Mouse (Mus musculus): Measurements from ENCODE around the gene St8sia2.
"Not testable (repeated sequence)": the region's sequence is repeated elsewhere in the genome, so short reads cannot be mapped to it uniquely, and the experiment has no call there.

The St8sia2 gene

GRCm38 (mm10) chr7:73989366-73989765 lies 24.1 kb downstream of the St8sia2 start:
- no peak for DNase-seq (ENCODE audit: low read depth, low spot score)

- DNase-seq (ENCODE audit: low read depth, low spot score), result not testable (repeated sequence)
Observed at GRCm38 (mm10) chr7:73972157-73972556, 41.3 kb downstream of the St8sia2 start.

GRCm38 (mm10) chr7:73965164-73965563 lies 48.3 kb downstream of the St8sia2 start:
- DNase-seq (ENCODE audit: low read depth, low spot score), result no peak

- DNase-seq (ENCODE audit: low read depth, low spot score), result no peak
Observed at GRCm38 (mm10) chr7:73962431-73962830, 51.1 kb downstream of the St8sia2 start.

GRCm38 (mm10) chr7:73954441-73954840 lies 59.0 kb downstream of the St8sia2 start:
- DNase-seq (ENCODE audit: low read depth, low spot score), result no peak

- no peak for DNase-seq (ENCODE audit: low read depth, low spot score)
Observed at GRCm38 (mm10) chr7:73953131-73953530, 60.4 kb downstream of the St8sia2 start.

- DNase-seq (ENCODE audit: low read depth, low spot score), result no peak
Observed at GRCm38 (mm10) chr7:73941640-73942039, 71.8 kb downstream of the St8sia2 start.

- DNase-seq (ENCODE audit: low read depth, low spot score), result no peak
Observed at GRCm38 (mm10) chr7:73939236-73939635, 74.3 kb downstream of the St8sia2 start.

GRCm38 (mm10) chr7:73938046-73938810 lies 75.3 kb downstream of the St8sia2 start:
- DNase-seq (ENCODE audit: low read depth, low spot score), result no peak

- no peak for DNase-seq (ENCODE audit: low read depth, low spot score)
Observed at GRCm38 (mm10) chr7:73936119-73936518, 77.4 kb downstream of the St8sia2 start.

- DNase-seq (ENCODE audit: low read depth, low spot score), result no peak
Observed at GRCm38 (mm10) chr7:73935703-73936102, 77.8 kb downstream of the St8sia2 start.

- no peak for DNase-seq (ENCODE audit: low read depth, low spot score)
Observed at GRCm38 (mm10) chr7:73933036-73933435, 80.5 kb downstream of the St8sia2 start.

- no peak for DNase-seq (ENCODE audit: low read depth, low spot score)
Observed at GRCm38 (mm10) chr7:73920921-73921485, 92.5 kb downstream of the St8sia2 start.

GRCm38 (mm10) chr7:73917633-73918311 lies 95.7 kb downstream of the St8sia2 start:
- DNase-seq (ENCODE audit: low read depth, low spot score), result no peak

- DNase-seq (ENCODE audit: low read depth, low spot score), result no peak
Observed at GRCm38 (mm10) chr7:73911899-73912298, 101.6 kb downstream of the St8sia2 start.

GRCm38 (mm10) chr7:73910843-73911242 lies 102.6 kb downstream of the St8sia2 start:
- DNase-seq (ENCODE audit: low read depth, low spot score), result no peak

GRCm38 (mm10) chr7:73909432-73910205 lies 103.9 kb downstream of the St8sia2 start:
- no peak for DNase-seq (ENCODE audit: low read depth, low spot score)

- no peak for DNase-seq (ENCODE audit: low read depth, low spot score)
Observed at GRCm38 (mm10) chr7:73894506-73894905, 119.0 kb downstream of the St8sia2 start.

GRCm38 (mm10) chr7:73891830-73892229 lies 121.7 kb downstream of the St8sia2 start:
- no peak for DNase-seq (ENCODE audit: low read depth, low spot score)

GRCm38 (mm10) chr7:73890891-73891610 lies 122.4 kb downstream of the St8sia2 start:
- no peak for DNase-seq (ENCODE audit: low read depth, low spot score)

- no peak for DNase-seq (ENCODE audit: low read depth, low spot score)
Observed at GRCm38 (mm10) chr7:73890466-73890865, 123.0 kb downstream of the St8sia2 start.
